Comparison of ENCODE assay signal across 8 mouse cellular contexts in the genomic region with DNA sequence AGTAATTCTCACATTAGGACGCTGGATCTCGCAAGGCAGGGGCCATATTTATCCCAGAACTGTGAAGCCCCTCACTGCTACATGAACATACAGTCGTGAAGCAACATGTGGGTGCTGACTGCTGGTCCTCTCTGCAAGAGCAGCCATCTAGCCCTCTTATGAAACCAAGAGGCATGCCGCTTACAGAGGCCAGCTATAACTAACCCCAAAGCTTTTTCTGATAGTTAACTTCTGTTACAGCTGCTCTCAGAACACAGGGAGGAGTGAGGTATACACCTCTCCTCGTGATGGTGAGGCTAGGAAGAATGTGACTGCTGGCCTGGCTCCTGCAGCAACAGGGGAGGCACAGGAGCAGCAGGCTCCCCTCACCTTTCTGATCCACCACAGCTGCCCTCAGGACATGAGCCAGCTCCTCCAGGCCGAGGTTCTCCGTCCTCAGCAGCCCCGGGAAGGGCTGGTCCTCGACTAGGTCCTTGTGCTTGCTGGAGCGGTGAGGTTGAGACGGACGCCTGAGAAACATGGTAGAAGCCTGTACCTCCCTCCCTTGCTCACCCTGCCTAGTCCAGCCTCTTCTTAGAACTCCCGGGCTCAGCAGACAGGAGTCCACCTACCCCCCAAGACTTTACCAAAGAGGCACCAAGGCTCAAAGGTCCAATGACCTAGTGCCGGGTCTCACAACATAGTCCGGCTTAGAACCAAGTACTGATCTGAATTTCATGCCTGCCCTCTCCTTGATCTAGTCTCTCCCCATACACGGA. TPM values are rescaled to one million over a fixed set of nuclear protein-coding genes. Genes with fewer than 3 reads are reported as not detected.
DNase-seq lines count a peak whose midpoint lies in the region; ATAC-seq and TF ChIP-seq lines count a peak whose summit lies in the region.

No protein-coding gene starts in this region.

- no peaks in the 10 kb centered on the region for H3K9me3 ChIP-seq in ES-Bruce4 (replicated peaks; ENCODE audit: control insufficient read depth, insufficient read depth, low read length, poor library complexity, severe bottlenecking)
- no peaks in the 10 kb centered on the region for H3K9me3 ChIP-seq in hindbrain, embryonic 13.5 days

- H3K27ac ChIP-seq in kidney, adult 2 months (ENCODE audit: insufficient read depth, low read depth, low read length): peak overlapping the region; percentile 71
- H3K27ac ChIP-seq in ES-Bruce4 (ENCODE audit: insufficient read depth, low read length): no peak overlapping the region
- peak overlapping the region; percentile 36; the same call in 1 of the 2 replicates for H3K27ac ChIP-seq in hindbrain, embryonic 13.5 days
- H3K27ac ChIP-seq in macrophage: 0 out of 2 replicates have a peak overlapping the region, but pooled peaks have one; percentile 10

- peaks cover 15% of the 10 kb centered on the region; the same call in 1 of the 2 replicates for H3K4me1 ChIP-seq in kidney, adult 2 months (ENCODE audit: control insufficient read depth, insufficient read depth, low read length)
- H3K4me1 ChIP-seq in ES-Bruce4 (ENCODE audit: control insufficient read depth, insufficient read depth, low read length): no peaks in the 10 kb centered on the region
- H3K4me1 ChIP-seq in hindbrain, embryonic 13.5 days (replicated peaks): peaks cover 23% of the 10 kb centered on the region

- H3K79me2 ChIP-seq in macrophage (ENCODE audit: inconsistent target): no peaks in the 10 kb centered on the region

- TF ChIP-seq EP300 in ES-Bruce4 (IDR thresholded peaks at IDR 0.05; ENCODE audit: insufficient read depth, low read depth, low read length): no peak

- H3K9ac ChIP-seq in ES-Bruce4 (ENCODE audit: low read depth, poor library complexity, severe bottlenecking): peak overlapping the region; percentile 71
- H3K9ac ChIP-seq in hindbrain, embryonic 13.5 days: peak overlapping the region; percentile 84

- TF ChIP-seq CTCF in kidney, adult 2 months (conservative IDR thresholded peaks at IDR 0.05; ENCODE audit: insufficient read depth, insufficient read length, low read depth, low read length): no peak
- no peak for TF ChIP-seq CTCF in ES-Bruce4 (IDR thresholded peaks at IDR 0.05; ENCODE audit: low read depth, low read length)

- peak overlapping the region; percentile 96 for H3K4me2 ChIP-seq in hindbrain, embryonic 13.5 days

- peak overlapping the region; percentile 78 for H3K4me3 ChIP-seq in kidney, adult 2 months (ENCODE audit: insufficient read depth, low read depth, low read length)
- H3K4me3 ChIP-seq in ES-Bruce4 (ENCODE audit: low read depth, low read length) (peak overlapping the region; percentile 83), macrophage (ENCODE audit: inconsistent target) (peak overlapping the region; percentile 65)
- H3K4me3 ChIP-seq in hindbrain, embryonic 13.5 days: peak overlapping the region; percentile 65

- WGBS in kidney, adult 2 months: 8% methylated on average over 16 of the region's 16 CpGs
- 15% methylated on average over 16 of the region's 16 CpGs for WGBS in hindbrain, embryonic 13.5 days
- 12% methylated on average over 16 of the region's 16 CpGs for WGBS in macrophage (ENCODE audit: missing documents)

- ATAC-seq in common myeloid progenitor, adult 5-6 weeks (replicated peaks; ENCODE audit: low read depth, poor library complexity, severe bottlenecking): peak; percentile 26
- ATAC-seq in hindbrain, embryonic 13.5 days (ENCODE audit: low FRiP score): peak; percentile 77

- TF ChIP-seq POLR2A in kidney, adult 2 months (IDR thresholded peaks at IDR 0.05; ENCODE audit: low read depth, low read length): peak; percentile 8
- no peak for TF ChIP-seq POLR2A in ES-Bruce4 (IDR thresholded peaks at IDR 0.05; ENCODE audit: insufficient read depth, low read length)

- no peaks in the 10 kb centered on the region for H3K27me3 ChIP-seq in kidney, adult 2 months (replicated peaks; ENCODE audit: control insufficient read depth, insufficient read depth, low read length)
- no peaks in the 10 kb centered on the region for H3K27me3 ChIP-seq in ES-Bruce4 (ENCODE audit: control insufficient read depth, insufficient read depth, low read length, poor library complexity, severe bottlenecking)
- no peaks in the 10 kb centered on the region for H3K27me3 ChIP-seq in hindbrain, embryonic 13.5 days

- H3K36me3 ChIP-seq in kidney, adult 2 months (ENCODE audit: control insufficient read depth, insufficient read depth, low read length): no peaks in the 10 kb centered on the region
- H3K36me3 ChIP-seq in ES-Bruce4 (ENCODE audit: control insufficient read depth, insufficient read depth, low read length, poor library complexity, severe bottlenecking) (no peaks in the 10 kb centered on the region), macrophage (ENCODE audit: inconsistent target) (peaks cover 1% of the 10 kb centered on the region; the same call in 1 of the 2 replicates)
- H3K36me3 ChIP-seq in hindbrain, embryonic 13.5 days: peaks cover 35% of the 10 kb centered on the region

- no peak for DNase-seq in kidney, adult 2 months
- no peak for DNase-seq in kidney, adult 18-20 months
- DNase-seq in right cerebral cortex, adult 2 months (ENCODE audit: low spot score in 2 of 2): no peak
- DNase-seq in adrenal gland, adult 18-20 months (ENCODE audit: low spot score in 2 of 2): no peak

RNA-seq across cellular contexts. Expression of gene Rpusd3, which starts 0.5 kb away (rescaled TPM):
- 159 and 197 TPM in 2 replicates for polyA plus RNA-seq in kidney, adult 2 months (2012; rRNA removed)
- 13.8 and 32.6 TPM in 2 replicates for polyA plus RNA-seq in ES-Bruce4 (2011; ENCODE audit: insufficient read depth, insufficient read length, low read depth, missing spikeins)
- total RNA-seq in common myeloid progenitor, adult 5-6 weeks (2017): 5.5 and 9.0 TPM in 2 replicates
- polyA plus RNA-seq in hindbrain, embryonic 13.5 days (2015; fragmentation: Nextera tagmentation; extraction: Ambion mirVana): 17.5 and 19.5 TPM in 2 replicates
- total RNA-seq in macrophage (2018; cell fraction: chromatin; rRNA removed): 10 to 100 TPM in 2 of 26 experiments, 1 to 10 TPM in 17, under 1 TPM in 1, not detected in 6; 0.94 to 13.0 (median 5.5) TPM
- total RNA-seq in macrophage (2018; cell fraction: cytosol; rRNA removed): 1 to 10 TPM in 23 of 26 experiments, under 1 TPM in 3; 0.66 to 4.9 (median 2.4) TPM
- 10 to 100 TPM in 5 of 26 experiments, 1 to 10 TPM in 16, under 1 TPM in 2, not detected in 3; 0.72 to 17.4 (median 4.1) TPM for total RNA-seq in macrophage (2018; cell fraction: nucleus; rRNA removed)
- 1.5 to 5.0 TPM (median 4.2 TPM) in 3 replicates for polyA plus RNA-seq in macrophage (2018)
- 1 to 10 TPM; 6.3 to 8.5 TPM for total RNA-seq in adrenal gland, adult 18-20 months (2021)

RNA-seq across cellular contexts. Expression of gene Cidec, which starts 16.9 kb away (rescaled TPM):
- 102 and 137 TPM in 2 replicates for polyA plus RNA-seq in kidney, adult 2 months (2012; rRNA removed)
- polyA plus RNA-seq in ES-Bruce4 (2011; ENCODE audit: insufficient read depth, insufficient read length, low read depth, missing spikeins): not detected in 2 replicates
- total RNA-seq in common myeloid progenitor, adult 5-6 weeks (2017): not detected in 2 replicates
- not detected in 2 replicates for polyA plus RNA-seq in hindbrain, embryonic 13.5 days (2015; fragmentation: Nextera tagmentation; extraction: Ambion mirVana)
- not detected for total RNA-seq in macrophage (2018; cell fraction: chromatin; rRNA removed)
- total RNA-seq in macrophage (2018; cell fraction: cytosol; rRNA removed): not detected
- not detected for total RNA-seq in macrophage (2018; cell fraction: nucleus; rRNA removed)
- polyA plus RNA-seq in macrophage (2018): not detected in 3 replicates
- 100 to 1,000 TPM; 321 to 750 TPM for total RNA-seq in adrenal gland, adult 18-20 months (2021)

RNA-seq across cellular contexts. Expression of gene Jagn1, which starts 23.7 kb away (rescaled TPM):
- 81.6 and 82.0 TPM in 2 replicates for polyA plus RNA-seq in kidney, adult 2 months (2012; rRNA removed)
- 30.0 and 34.3 TPM in 2 replicates for polyA plus RNA-seq in ES-Bruce4 (2011; ENCODE audit: insufficient read depth, insufficient read length, low read depth, missing spikeins)
- total RNA-seq in common myeloid progenitor, adult 5-6 weeks (2017): 28.6 and 32.7 TPM in 2 replicates
- polyA plus RNA-seq in hindbrain, embryonic 13.5 days (2015; fragmentation: Nextera tagmentation; extraction: Ambion mirVana): 92.9 and 96.9 TPM in 2 replicates
- 10 to 100 TPM in 15 of 26 experiments, 1 to 10 TPM in 11; 2.1 to 22.4 (median 11.2) TPM for total RNA-seq in macrophage (2018; cell fraction: chromatin; rRNA removed)
- 10 to 100 TPM; 19.7 to 30.2 (median 27.5) TPM for total RNA-seq in macrophage (2018; cell fraction: cytosol; rRNA removed)
- total RNA-seq in macrophage (2018; cell fraction: nucleus; rRNA removed): 10 to 100 TPM in 23 of 26 experiments, 1 to 10 TPM in 3; 6.3 to 37.7 (median 18.6) TPM
- 14.3 to 38.5 TPM (median 29.7 TPM) in 3 replicates for polyA plus RNA-seq in macrophage (2018)
- total RNA-seq in adrenal gland, adult 18-20 months (2021): 10 to 100 TPM; 47.2 to 49.7 TPM

RNA-seq across cellular contexts. Expression of gene Ttll3, which starts 29.6 kb away (rescaled TPM):
- polyA plus RNA-seq in kidney, adult 2 months (2012; rRNA removed): 5.9 and 6.4 TPM in 2 replicates
- polyA plus RNA-seq in ES-Bruce4 (2011; ENCODE audit: insufficient read depth, insufficient read length, low read depth, missing spikeins) (2.9 and 3.8 TPM in 2 replicates), macrophage (2018) (1.8 to 6.3 TPM (median 3.5 TPM) in 3 replicates)
- 0.78 and 1.4 TPM in 2 replicates for total RNA-seq in common myeloid progenitor, adult 5-6 weeks (2017)
- polyA plus RNA-seq in hindbrain, embryonic 13.5 days (2015; fragmentation: Nextera tagmentation; extraction: Ambion mirVana): 11.8 TPM in 2 replicates
- total RNA-seq in macrophage (2018; cell fraction: chromatin; rRNA removed): 100 to 1,000 TPM in 17 of 26 experiments, 10 to 100 TPM in 9; 19.2 to 168 (median 127) TPM
- total RNA-seq in macrophage (2018; cell fraction: cytosol; rRNA removed): 10 to 100 TPM in 1 of 26 experiments, 1 to 10 TPM in 24, under 1 TPM in 1; 0.67 to 11.0 (median 2.2) TPM
- 100 to 1,000 TPM in 3 of 26 experiments, 10 to 100 TPM in 23; 28.0 to 128 (median 73.2) TPM for total RNA-seq in macrophage (2018; cell fraction: nucleus; rRNA removed)
- 1 to 10 TPM; 3.0 to 4.0 TPM for total RNA-seq in adrenal gland, adult 18-20 months (2021)

RNA-seq across cellular contexts. Expression of gene Il17re, which starts 39.7 kb away (rescaled TPM):
- 25.7 and 41.4 TPM in 2 replicates for polyA plus RNA-seq in kidney, adult 2 months (2012; rRNA removed)
- polyA plus RNA-seq in ES-Bruce4 (2011; ENCODE audit: insufficient read depth, insufficient read length, low read depth, missing spikeins) (3.1 and 4.9 TPM in 2 replicates), macrophage (2018) (not detected in 3 replicates)
- 1.6 and 2.6 TPM in 2 replicates for total RNA-seq in common myeloid progenitor, adult 5-6 weeks (2017)
- 0.09 and 0.17 TPM in 2 replicates for polyA plus RNA-seq in hindbrain, embryonic 13.5 days (2015; fragmentation: Nextera tagmentation; extraction: Ambion mirVana)
- total RNA-seq in macrophage (2018; cell fraction: chromatin; rRNA removed): not detected
- not detected for total RNA-seq in macrophage (2018; cell fraction: cytosol; rRNA removed)
- not detected for total RNA-seq in macrophage (2018; cell fraction: nucleus; rRNA removed)
- total RNA-seq in adrenal gland, adult 18-20 months (2021): 1 to 10 TPM in 1 of 2 experiments, under 1 TPM in 1; 0.83 to 2.6 TPM

Comparison
In these comparisons a context has a peak if more than half of its experiments do, and no peak if none do; other contexts are left out.
1. RNA of gene Cidec, which starts 16.9 kb away (polyA plus RNA-seq): 102 to 137 TPM in kidney, adult 2 months; not detected in ES-Bruce4, not detected in hindbrain, embryonic 13.5 days and not detected in macrophage; every median in the first group is over 10 times any median in the second.
2. Peak in every context shown above with its lines, with median percentiles within 50 percentile points of each other: H3K4me3 ChIP-seq.